Mouse (Mus musculus): ENCODE results near the gene Tmprss12.
"Not testable (repeated sequence)": the region's sequence is repeated elsewhere in the genome, so short reads cannot be mapped to it uniquely, and the experiment has no call there.

DNA sequence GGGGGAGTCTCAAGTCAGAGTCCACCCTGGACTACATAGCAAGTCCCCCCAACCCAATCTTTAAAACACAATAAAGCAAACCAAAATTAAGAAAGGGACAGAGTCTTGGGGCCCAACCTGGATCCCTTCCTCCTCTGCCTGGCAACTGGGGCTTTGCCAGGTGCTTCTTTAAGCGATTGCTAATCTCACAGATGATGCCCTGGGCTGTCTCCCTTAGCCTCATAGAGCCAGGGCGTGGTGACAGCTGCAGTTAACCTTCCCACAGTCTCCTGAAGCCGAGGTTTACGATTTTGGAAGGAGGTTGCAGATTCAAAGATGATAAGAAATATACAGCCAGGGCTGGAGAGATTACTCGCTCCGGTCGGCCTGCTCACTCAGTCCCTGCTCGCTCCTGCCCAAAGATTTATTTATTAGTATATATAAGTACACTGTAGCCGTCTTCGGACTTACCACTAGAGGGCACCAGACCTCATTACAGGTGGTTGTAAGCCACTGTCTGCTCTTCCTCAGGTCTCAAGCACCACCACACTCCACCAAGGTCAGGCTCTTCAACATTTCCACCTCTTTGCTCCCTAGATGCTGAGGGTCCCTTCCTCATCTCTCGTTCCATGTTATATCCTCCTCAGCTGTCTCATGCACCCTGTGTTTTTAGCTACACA lies 26.9 kb downstream of the Tmprss12 start:
- not testable (repeated sequence) for TF ChIP-seq EP300 (optimal IDR thresholded peaks at IDR 0.05)
- TF ChIP-seq CTCF (IDR thresholded peaks at IDR 0.05; ENCODE audit: low read depth), result peak; percentile 73
